Mouse (Mus musculus) thymus, adult 2 months (tissue): ENCODE measurements around the gene Ankrd36.

Experiments used
- CTCF ChIP-seq: fragments of 200-500 bp; IDR thresholded peaks from 2 replicates; pipeline ENCODE4 v1.5.1; 2012; ENCODE audit warnings: mild to moderate bottlenecking, control low read depth, low read length, moderate library complexity, borderline replicate concordance; ENCODE audit not compliant: control insufficient read depth, poor library complexity, insufficient read depth; ENCODE audit errors: extremely low read depth
- POLR2A ChIP-seq: fragments of 200-500 bp; IDR thresholded peaks from 2 replicates; pipeline ENCODE4 v1.6.1; 2012; ENCODE audit warnings: mild to moderate bottlenecking, low read length, control low read depth, moderate library complexity; ENCODE audit not compliant: control insufficient read depth, poor library complexity, insufficient read depth; ENCODE audit errors: extremely low read depth

DNA sequence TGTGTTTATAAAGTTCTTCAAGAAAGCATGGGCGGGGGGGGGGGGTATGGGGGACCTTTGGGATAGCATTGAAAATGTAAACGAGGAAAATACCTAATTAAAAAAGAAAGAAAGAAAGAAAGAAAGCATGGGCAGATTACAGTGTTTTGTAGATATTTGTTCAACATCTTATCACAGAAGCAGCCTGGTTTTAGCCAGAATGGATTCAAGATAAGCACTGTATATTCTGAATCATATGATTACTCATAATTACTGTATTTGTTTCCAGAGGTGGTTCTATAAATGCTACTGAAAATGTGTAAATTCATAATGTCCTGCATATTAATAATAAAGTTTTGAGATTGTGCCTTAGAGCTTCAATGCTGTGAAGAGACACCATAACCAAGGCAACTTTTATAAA, 131.8 kb downstream of the Ankrd36 start:
- no peak for TF ChIP-seq CTCF
- no peak for TF ChIP-seq POLR2A
